Mouse (Mus musculus): ENCODE data around the gene Sncb. TPM values are rescaled to one million over a fixed set of nuclear protein-coding genes. Genes with fewer than 3 reads are reported as not detected.
A peak's percentile ranks its signal among the peaks of the same experiment; 100 is the strongest.

Sncb gene
- polyA plus RNA-seq, 1 experiment: 0.63 TPM

GRCm38 (mm10) chr13:54758756-54759470 is 7.5 kb downstream of the Sncb start:
- WGBS: 5% methylated on average over 29 of the region's 29 CpGs
- Histone ChIP-seq H3K27ac (ENCODE audit: insufficient read depth, low read depth, low read length) (no peak overlapping the region), H3K27me3 (ENCODE audit: control insufficient read depth, insufficient read depth, low read length) (no peaks in the 10 kb centered on the region), H3K36me3 (ENCODE audit: control insufficient read depth, insufficient read depth, low read length) (no peaks in the 10 kb centered on the region), H3K4me3 (ENCODE audit: low read depth, low read length) (peak overlapping the region; percentile 59), H3K4me1 (ENCODE audit: control insufficient read depth, insufficient read depth, insufficient read length, low read length) (peaks cover 8% of the 10 kb centered on the region; the same call in 1 of the 2 replicates)
- no peak for TF ChIP-seq CTCF (IDR thresholded peaks at IDR 0.05; ENCODE audit: extremely low read depth, insufficient read length, insufficient replicate concordance, low read depth, low read length)
- TF ChIP-seq POLR2A (IDR thresholded peaks at IDR 0.05; ENCODE audit: low read depth, low read length): no peak

GRCm38 (mm10) chr13:54758045-54758755 is 8.2 kb downstream of the Sncb start:
- peak overlapping the region; percentile 59 for H3K4me3 ChIP-seq (ENCODE audit: low read depth, low read length)
- TF ChIP-seq POLR2A (IDR thresholded peaks at IDR 0.05; ENCODE audit: low read depth, low read length): no peak
- peak; percentile 59; the same call in 1 of the 2 replicates for TF ChIP-seq CTCF (IDR thresholded peaks at IDR 0.05; ENCODE audit: extremely low read depth, insufficient read length, insufficient replicate concordance, low read depth, low read length)
- no peak overlapping the region for H3K27ac ChIP-seq (ENCODE audit: insufficient read depth, low read depth, low read length)
- no peaks in the 10 kb centered on the region for H3K27me3 ChIP-seq (ENCODE audit: control insufficient read depth, insufficient read depth, low read length)
- peaks cover 8% of the 10 kb centered on the region; the same call in 1 of the 2 replicates for H3K4me1 ChIP-seq (ENCODE audit: control insufficient read depth, insufficient read depth, insufficient read length, low read length)
- H3K36me3 ChIP-seq (ENCODE audit: control insufficient read depth, insufficient read depth, low read length): no peaks in the 10 kb centered on the region
- 1% methylated on average over 43 of the region's 43 CpGs for WGBS

GRCm38 (mm10) chr13:54757093-54757830 is 9.1 kb downstream of the Sncb start:
- Histone ChIP-seq H3K4me3 (ENCODE audit: low read depth, low read length) (no peak overlapping the region), H3K27ac (ENCODE audit: insufficient read depth, low read depth, low read length) (no peak overlapping the region), H3K27me3 (ENCODE audit: control insufficient read depth, insufficient read depth, low read length) (no peaks in the 10 kb centered on the region), H3K36me3 (ENCODE audit: control insufficient read depth, insufficient read depth, low read length) (no peaks in the 10 kb centered on the region), H3K4me1 (ENCODE audit: control insufficient read depth, insufficient read depth, insufficient read length, low read length) (peaks cover 8% of the 10 kb centered on the region; the same call in 1 of the 2 replicates)
- no peak for TF ChIP-seq CTCF (IDR thresholded peaks at IDR 0.05; ENCODE audit: extremely low read depth, insufficient read length, insufficient replicate concordance, low read depth, low read length)
- no peak for TF ChIP-seq POLR2A (IDR thresholded peaks at IDR 0.05; ENCODE audit: low read depth, low read length)
- WGBS: 31% methylated on average over 10 of the region's 10 CpGs

GRCm38 (mm10) chr13:54756156-54756712 is 10.2 kb downstream of the Sncb start:
- peaks cover 8% of the 10 kb centered on the region; the same call in 1 of the 2 replicates for H3K4me1 ChIP-seq (ENCODE audit: control insufficient read depth, insufficient read depth, insufficient read length, low read length)
- no peaks in the 10 kb centered on the region for H3K27me3 ChIP-seq (ENCODE audit: control insufficient read depth, insufficient read depth, low read length)
- no peak overlapping the region for H3K4me3 ChIP-seq (ENCODE audit: low read depth, low read length)
- no peaks in the 10 kb centered on the region for H3K36me3 ChIP-seq (ENCODE audit: control insufficient read depth, insufficient read depth, low read length)
- no peak overlapping the region for H3K27ac ChIP-seq (ENCODE audit: insufficient read depth, low read depth, low read length)
- TF ChIP-seq POLR2A (IDR thresholded peaks at IDR 0.05; ENCODE audit: low read depth, low read length): no peak
- TF ChIP-seq CTCF (IDR thresholded peaks at IDR 0.05; ENCODE audit: extremely low read depth, insufficient read length, insufficient replicate concordance, low read depth, low read length): no peak
- WGBS: 81% methylated on average over 8 of the region's 8 CpGs

- H3K4me1 ChIP-seq (ENCODE audit: control insufficient read depth, insufficient read depth, insufficient read length, low read length): peaks cover 8% of the 10 kb centered on the region; the same call in 1 of the 2 replicates
- 27% methylated on average over 9 of the region's 9 CpGs for WGBS
- no peak overlapping the region for H3K27ac ChIP-seq (ENCODE audit: insufficient read depth, low read depth, low read length)
- no peak for TF ChIP-seq CTCF (IDR thresholded peaks at IDR 0.05; ENCODE audit: extremely low read depth, insufficient read length, insufficient replicate concordance, low read depth, low read length)
- TF ChIP-seq POLR2A (IDR thresholded peaks at IDR 0.05; ENCODE audit: low read depth, low read length): no peak
- H3K4me3 ChIP-seq (ENCODE audit: low read depth, low read length): no peak overlapping the region
- no peaks in the 10 kb centered on the region for H3K36me3 ChIP-seq (ENCODE audit: control insufficient read depth, insufficient read depth, low read length)
- peaks cover 6% of the 10 kb centered on the region; the same call in 1 of the 2 replicates for H3K27me3 ChIP-seq (ENCODE audit: control insufficient read depth, insufficient read depth, low read length)
Observed at GRCm38 (mm10) chr13:54755201-54755830, 11.1 kb downstream of the Sncb start.

All from small intestine, adult 2 months (tissue).